Mouse (Mus musculus): ENCODE data around the gene Taok2. TPM values are rescaled to one million over a fixed set of nuclear protein-coding genes. Genes with fewer than 3 reads are reported as not detected.
"Not testable (repeated sequence)": the region's sequence is repeated elsewhere in the genome, so short reads cannot be mapped to it uniquely, and the experiment has no call there.

Taok2 gene
- total and polyA plus RNA-seq, 2 experiments from 2014 or later, result 20.9 to 47.9 TPM

DNA sequence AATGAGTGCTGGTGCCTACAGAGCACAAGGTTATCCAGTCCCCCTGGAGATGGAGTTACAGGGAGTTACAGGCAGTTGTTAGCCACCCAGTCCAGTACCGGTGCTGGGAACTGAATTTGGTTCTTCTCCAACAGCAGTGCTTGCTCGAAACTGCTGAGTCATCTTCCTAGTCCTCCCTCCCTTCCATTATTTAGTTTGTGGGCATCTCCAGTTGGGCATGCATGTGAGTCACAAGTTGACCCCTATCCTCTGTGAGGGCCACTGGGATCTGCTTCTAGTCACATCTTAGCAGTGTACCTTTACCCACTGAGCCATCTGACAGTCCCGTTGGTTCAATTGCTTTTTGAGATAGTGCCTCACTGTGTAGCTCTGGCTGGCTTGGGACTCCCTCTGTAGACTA is 21.1 kb upstream of the Taok2 start:
- TF ChIP-seq EP300 (IDR thresholded peaks at IDR 0.05; ENCODE audit: low read depth) (no peak), CTCF (IDR thresholded peaks at IDR 0.05; ENCODE audit: low read depth) (no peak)
- no peak overlapping the region for H3K9ac ChIP-seq (replicated peaks; ENCODE audit: low read depth, low read length)
- no peak for DNase-seq (ENCODE audit: low spot score)
- no peak overlapping the region for H3K4me2 ChIP-seq (ENCODE audit: low read depth, low read length)
- H3K4me3 ChIP-seq (ENCODE audit: low read depth, low read length), result no peak overlapping the region
- WGBS, result 65% methylated on average over 3 of the region's 3 CpGs
- no peaks in the 10 kb centered on the region for H3K9me3 ChIP-seq (replicated peaks; ENCODE audit: control insufficient read depth, low read length)
- H3K27me3 ChIP-seq (ENCODE audit: control insufficient read depth, insufficient read depth, low read length), result no peaks in the 10 kb centered on the region
- no peak overlapping the region for H3K27ac ChIP-seq (ENCODE audit: low read depth)
- ATAC-seq (ENCODE audit: insufficient read depth, low read depth), result no peak
- H3K4me1 ChIP-seq (ENCODE audit: control insufficient read depth, insufficient read depth), result no peaks in the 10 kb centered on the region
- H3K36me3 ChIP-seq (replicated peaks; ENCODE audit: control insufficient read depth, insufficient read depth, low read length), result no peaks in the 10 kb centered on the region

DNA sequence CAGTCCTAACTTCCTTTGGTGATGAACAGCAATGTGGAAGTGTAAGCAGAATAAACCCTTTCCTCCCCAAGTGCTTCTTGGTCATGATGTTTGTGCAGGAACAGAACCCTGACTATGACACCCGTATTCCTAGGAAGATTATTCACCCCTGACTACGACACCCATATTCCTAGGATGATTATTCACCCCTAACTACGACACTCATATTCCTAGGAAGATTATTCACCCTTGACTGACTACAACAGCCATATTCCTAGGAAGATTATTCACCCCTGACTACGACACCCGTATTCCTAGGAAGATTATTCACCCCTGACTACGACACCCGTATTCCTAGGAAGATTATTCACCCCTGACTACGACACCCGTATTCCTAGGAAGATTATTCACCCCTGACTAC is 15.3 kb upstream of the Taok2 start:
- not testable (repeated sequence) for H3K27ac ChIP-seq (ENCODE audit: low read depth); H3K4me3 ChIP-seq (ENCODE audit: low read depth, low read length); H3K9ac ChIP-seq (replicated peaks; ENCODE audit: low read depth, low read length); H3K9me3 ChIP-seq (replicated peaks; ENCODE audit: control insufficient read depth, low read length); H3K27me3 ChIP-seq (ENCODE audit: control insufficient read depth, insufficient read depth, low read length); H3K36me3 ChIP-seq (replicated peaks; ENCODE audit: control insufficient read depth, insufficient read depth, low read length); ATAC-seq (ENCODE audit: insufficient read depth, low read depth); H3K4me2 ChIP-seq (ENCODE audit: low read depth, low read length); DNase-seq (ENCODE audit: low spot score)
- peaks cover 10% of the 10 kb centered on the region; the same call in 1 of the 2 replicates for H3K4me1 ChIP-seq (ENCODE audit: control insufficient read depth, insufficient read depth)
- 93% methylated on average over 7 of the region's 9 CpGs for WGBS

DNA sequence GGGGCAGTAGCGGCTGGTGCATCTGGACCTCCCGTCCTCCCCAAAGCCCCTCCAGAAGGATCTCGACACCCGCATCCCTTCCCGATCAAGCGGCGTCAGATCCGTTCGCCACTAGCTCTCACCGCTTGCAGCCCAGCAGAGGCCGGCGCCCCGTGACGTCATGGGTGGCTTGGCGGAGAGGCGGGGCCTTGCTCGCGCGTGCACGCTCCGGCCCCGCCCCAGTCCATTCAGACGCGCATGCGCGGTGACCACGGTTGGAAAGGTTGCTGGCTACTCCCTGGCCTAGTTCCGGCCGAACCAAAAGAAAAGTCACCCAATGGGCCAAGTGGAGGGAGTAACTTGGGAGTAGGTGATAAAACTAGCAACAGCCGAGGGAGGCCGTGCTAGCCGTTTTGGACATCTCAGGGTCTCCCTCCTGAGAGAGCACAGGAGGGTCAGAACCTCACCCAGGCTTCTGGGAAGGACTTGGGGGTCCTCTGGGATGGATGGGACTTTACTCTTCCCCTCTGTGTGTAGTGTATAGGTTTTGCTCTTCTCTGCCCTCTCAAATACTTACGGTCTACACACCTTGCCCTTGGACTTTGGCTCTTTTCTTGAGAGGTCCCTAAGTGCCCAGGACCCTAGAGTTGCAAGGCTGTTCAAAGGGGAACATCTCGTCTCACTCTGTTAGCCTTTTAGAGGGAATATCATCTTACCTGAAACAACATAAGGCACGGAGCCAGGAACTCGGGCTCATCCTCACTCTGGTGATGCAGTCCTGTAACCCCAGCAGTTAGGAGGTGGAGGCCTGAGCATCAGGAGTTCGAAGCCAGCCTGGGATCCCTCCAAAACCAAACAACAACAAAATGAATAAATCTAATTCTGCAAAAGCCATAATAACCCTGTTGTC is 13.8 kb upstream of the Taok2 start:
- peak overlapping the region; percentile 59 for H3K4me3 ChIP-seq (ENCODE audit: low read depth, low read length)
- H3K9me3 ChIP-seq (replicated peaks; ENCODE audit: control insufficient read depth, low read length), result no peaks in the 10 kb centered on the region
- peak overlapping the region; percentile 70 for H3K27ac ChIP-seq (ENCODE audit: low read depth)
- peaks cover 10% of the 10 kb centered on the region; the same call in 1 of the 2 replicates for H3K4me1 ChIP-seq (ENCODE audit: control insufficient read depth, insufficient read depth)
- 12% methylated on average over 37 of the region's 37 CpGs for WGBS
- DNase-seq (ENCODE audit: low spot score) (peak; percentile 90), ATAC-seq (ENCODE audit: insufficient read depth, low read depth) (peak; percentile 99)
- TF ChIP-seq EP300 (IDR thresholded peaks at IDR 0.05; ENCODE audit: low read depth) (no peak), CTCF (IDR thresholded peaks at IDR 0.05; ENCODE audit: low read depth) (no peak)
- H3K9ac ChIP-seq (replicated peaks; ENCODE audit: low read depth, low read length), result peak overlapping the region; percentile 54
- peak overlapping the region; percentile 86 for H3K4me2 ChIP-seq (ENCODE audit: low read depth, low read length)
- no peaks in the 10 kb centered on the region for H3K27me3 ChIP-seq (ENCODE audit: control insufficient read depth, insufficient read depth, low read length)
- no peaks in the 10 kb centered on the region for H3K36me3 ChIP-seq (replicated peaks; ENCODE audit: control insufficient read depth, insufficient read depth, low read length)

DNA sequence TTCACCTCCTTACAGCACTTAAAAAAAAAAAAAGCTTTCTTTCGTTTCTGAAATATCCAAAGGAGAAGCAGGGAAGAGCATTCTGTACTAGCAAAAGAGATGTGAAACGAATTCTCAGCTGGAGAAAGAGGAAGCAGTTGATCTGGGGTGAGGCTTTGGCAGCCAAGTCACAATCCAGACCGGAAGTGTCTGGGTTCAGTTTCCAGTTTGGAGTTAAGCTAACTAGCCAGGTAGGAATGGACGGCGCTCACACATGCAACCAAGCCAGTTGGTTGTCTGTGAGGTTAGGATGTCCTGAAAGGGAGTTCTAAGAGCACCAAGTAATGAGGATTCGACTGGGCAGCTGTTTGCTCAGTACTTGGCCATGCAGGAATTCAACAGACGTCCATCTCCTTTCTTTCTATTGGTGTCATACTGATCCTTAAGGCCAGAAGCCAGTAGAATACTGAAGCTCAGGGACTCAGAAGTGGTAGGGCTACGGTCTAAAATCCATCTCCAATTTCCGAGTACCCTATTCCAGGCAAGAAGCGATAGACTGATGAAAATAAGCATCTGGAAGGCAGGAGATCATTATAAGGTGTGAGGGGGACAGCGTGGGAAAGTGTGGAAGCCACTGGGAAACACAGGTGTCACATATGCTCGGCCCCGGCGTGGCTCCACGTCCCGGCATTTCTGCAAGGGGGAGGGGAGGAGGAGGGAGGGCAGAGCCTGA is 13.0 kb upstream of the Taok2 start:
- Histone ChIP-seq H3K9me3 (replicated peaks; ENCODE audit: control insufficient read depth, low read length) (no peaks in the 10 kb centered on the region), H3K4me2 (ENCODE audit: low read depth, low read length) (peak overlapping the region; percentile 86), H3K27me3 (ENCODE audit: control insufficient read depth, insufficient read depth, low read length) (no peaks in the 10 kb centered on the region), H3K36me3 (replicated peaks; ENCODE audit: control insufficient read depth, insufficient read depth, low read length) (no peaks in the 10 kb centered on the region), H3K9ac (replicated peaks; ENCODE audit: low read depth, low read length) (peak overlapping the region; percentile 54), H3K4me1 (ENCODE audit: control insufficient read depth, insufficient read depth) (peaks cover 10% of the 10 kb centered on the region; the same call in 1 of the 2 replicates), H3K27ac (ENCODE audit: low read depth) (peak overlapping the region; percentile 70), H3K4me3 (ENCODE audit: low read depth, low read length) (peak overlapping the region; percentile 59)
- DNase-seq (ENCODE audit: low spot score), result peak; percentile 37
- 17% methylated on average over 16 of the region's 16 CpGs for WGBS
- ATAC-seq (ENCODE audit: insufficient read depth, low read depth), result peak; percentile 63
- TF ChIP-seq CTCF (IDR thresholded peaks at IDR 0.05; ENCODE audit: low read depth), result no peak
- no peak for TF ChIP-seq EP300 (IDR thresholded peaks at IDR 0.05; ENCODE audit: low read depth)

DNA sequence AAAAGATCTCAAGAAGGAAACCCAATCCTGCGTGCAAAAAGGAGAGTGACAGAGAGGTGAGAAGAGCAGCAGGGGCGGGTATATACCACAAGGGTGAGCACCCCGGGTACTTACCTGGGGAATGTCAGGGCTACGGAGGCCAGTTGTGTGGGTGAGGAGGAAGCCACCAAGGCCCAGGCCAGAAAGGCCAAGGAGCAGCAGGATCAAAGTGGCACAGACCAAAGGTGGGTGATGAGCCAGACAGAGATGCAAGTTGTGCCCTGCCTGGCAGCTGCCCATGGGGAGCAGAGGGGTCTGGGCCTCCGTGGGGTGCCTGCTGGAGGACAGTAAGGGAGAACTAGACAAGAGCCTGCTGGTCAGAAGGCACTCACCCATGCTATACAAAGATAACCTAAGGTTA is 12.4 kb upstream of the Taok2 start:
- WGBS, result 82% methylated on average over 5 of the region's 5 CpGs
- DNase-seq (ENCODE audit: low spot score), result no peak
- H3K9ac ChIP-seq (replicated peaks; ENCODE audit: low read depth, low read length), result no peak overlapping the region
- no peaks in the 10 kb centered on the region for H3K27me3 ChIP-seq (ENCODE audit: control insufficient read depth, insufficient read depth, low read length)
- peaks cover 10% of the 10 kb centered on the region; the same call in 1 of the 2 replicates for H3K4me1 ChIP-seq (ENCODE audit: control insufficient read depth, insufficient read depth)
- peak overlapping the region; percentile 70; the same call in 1 of the 2 replicates for H3K27ac ChIP-seq (ENCODE audit: low read depth)
- no peak for ATAC-seq (ENCODE audit: insufficient read depth, low read depth)
- H3K4me3 ChIP-seq (ENCODE audit: low read depth, low read length), result no peak overlapping the region
- H3K36me3 ChIP-seq (replicated peaks; ENCODE audit: control insufficient read depth, insufficient read depth, low read length), result 0 out of 2 replicates have a peak, but pooled peaks cover under 1% of the 10 kb centered on the region
- no peaks in the 10 kb centered on the region for H3K9me3 ChIP-seq (replicated peaks; ENCODE audit: control insufficient read depth, low read length)
- peak overlapping the region; percentile 86 for H3K4me2 ChIP-seq (ENCODE audit: low read depth, low read length)
- no peak for TF ChIP-seq EP300 (IDR thresholded peaks at IDR 0.05; ENCODE audit: low read depth)
- TF ChIP-seq CTCF (IDR thresholded peaks at IDR 0.05; ENCODE audit: low read depth), result no peak
